Mouse (Mus musculus): ENCODE results near the gene Dnpep. TPM values are rescaled to one million over a fixed set of nuclear protein-coding genes. Genes with fewer than 3 reads are reported as not detected.

Gene Dnpep
- total and polyA plus RNA-seq, 2 experiments from 2014 or later, result 131 to 175 TPM

DNA sequence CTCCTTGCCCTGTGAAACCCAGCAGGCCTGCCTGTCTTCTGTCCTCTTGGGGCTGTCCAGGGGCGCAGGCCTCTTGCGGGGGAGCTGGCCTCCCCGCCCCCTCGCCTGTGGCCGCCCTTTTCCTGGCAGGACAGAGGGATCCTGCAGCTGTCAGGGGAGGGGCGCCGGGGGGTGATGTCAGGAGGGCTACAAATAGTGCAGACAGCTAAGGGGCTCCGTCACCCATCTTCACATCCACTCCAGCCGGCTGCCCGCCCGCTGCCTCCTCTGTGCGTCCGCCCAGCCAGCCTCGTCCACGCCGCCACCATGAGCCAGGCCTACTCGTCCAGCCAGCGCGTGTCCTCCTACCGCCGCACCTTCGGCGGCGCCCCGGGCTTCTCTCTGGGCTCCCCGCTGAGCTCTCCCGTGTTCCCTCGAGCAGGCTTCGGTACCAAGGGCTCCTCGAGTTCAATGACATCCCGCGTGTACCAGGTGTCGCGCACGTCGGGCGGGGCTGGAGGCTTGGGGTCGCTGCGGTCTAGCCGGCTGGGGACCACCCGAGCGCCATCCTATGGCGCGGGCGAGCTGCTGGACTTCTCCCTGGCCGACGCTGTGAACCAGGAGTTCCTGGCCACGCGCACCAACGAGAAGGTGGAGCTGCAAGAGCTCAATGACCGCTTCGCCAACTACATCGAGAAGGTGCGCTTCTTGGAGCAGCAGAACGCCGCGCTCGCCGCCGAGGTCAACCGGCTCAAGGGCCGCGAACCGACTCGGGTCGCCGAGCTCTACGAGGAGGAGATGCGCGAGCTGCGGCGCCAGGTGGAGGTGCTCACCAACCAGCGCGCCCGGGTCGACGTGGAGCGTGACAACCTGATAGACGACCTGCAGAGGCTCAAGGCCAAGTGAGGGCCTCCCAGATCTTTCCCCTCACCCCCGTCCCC, 42.6 kb upstream of the Dnpep start, which contains the start of gene Des:
Gene Des, plus strand, starts transcription at position 218 of the 920 bp plus-strand sequence.
- no peak; the same call in 1 of the 2 replicates for ATAC-seq
- H3K9ac ChIP-seq (replicated peaks; ENCODE audit: low read length), result 0 out of 2 replicates have a peak within 1 kb of the TSS, but pooled peaks have one; percentile 17
- 2% methylated on average over 74 of the region's 80 CpGs for WGBS

DNA sequence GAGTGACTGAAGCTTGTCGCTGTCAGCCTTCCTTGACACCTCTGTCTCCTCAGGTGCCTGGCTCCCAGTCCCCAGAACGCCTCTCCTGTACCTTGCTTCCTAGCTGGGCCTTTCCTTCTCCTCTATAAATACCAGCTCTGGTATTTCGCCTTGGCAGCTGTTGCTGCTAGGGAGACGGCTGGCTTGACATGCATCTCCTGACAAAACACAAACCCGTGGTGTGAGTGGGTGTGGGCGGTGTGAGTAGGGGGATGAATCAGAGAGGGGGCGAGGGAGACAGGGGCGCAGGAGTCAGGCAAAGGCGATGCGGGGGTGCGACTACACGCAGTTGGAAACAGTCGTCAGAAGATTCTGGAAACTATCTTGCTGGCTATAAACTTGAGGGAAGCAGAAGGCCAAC, 41.6 kb upstream of the Dnpep start:
- Histone ChIP-seq H3K4me1 (ENCODE audit: insufficient read depth, low read length) (peaks cover 6% of the 10 kb centered on the region; the same call in 1 of the 2 replicates), H3K9me3 (ENCODE audit: low read length) (no peaks in the 10 kb centered on the region), H3K4me3 (ENCODE audit: low read length) (no peak overlapping the region), H3K36me3 (ENCODE audit: insufficient read depth, low read length) (no peaks in the 10 kb centered on the region), H3K9ac (replicated peaks; ENCODE audit: low read length) (no peak overlapping the region), H3K27ac (no peak overlapping the region), H3K27me3 (ENCODE audit: insufficient read depth, low read length) (peaks cover 14% of the 10 kb centered on the region), H3K4me2 (ENCODE audit: low read depth, low read length) (no peak overlapping the region)
- TF ChIP-seq CTCF (IDR thresholded peaks at IDR 0.05; ENCODE audit: low read depth), result no peak
- DNase-seq (ENCODE audit: low spot score) (no peak), ATAC-seq (no peak)
- 71% methylated on average over 13 of the region's 13 CpGs for WGBS

More for the DNA sequence above, 42.6 kb upstream of the Dnpep start, which contains the start of gene Des:
- H3K27ac ChIP-seq, result no peak within 1 kb of the TSS
- H3K36me3 ChIP-seq (ENCODE audit: insufficient read depth, low read length), result no peaks in the 10 kb centered on the region
- H3K4me1 ChIP-seq (ENCODE audit: insufficient read depth, low read length), result peaks cover 8% of the 10 kb centered on the region; the same call in 1 of the 2 replicates
- no peaks in the 10 kb centered on the region for H3K9me3 ChIP-seq (ENCODE audit: low read length)
- H3K4me3 ChIP-seq (ENCODE audit: low read length), result peak within 1 kb of the TSS; percentile 23
- peaks cover 14% of the 10 kb centered on the region for H3K27me3 ChIP-seq (ENCODE audit: insufficient read depth, low read length)
- TF ChIP-seq CTCF (IDR thresholded peaks at IDR 0.05; ENCODE audit: low read depth), result 0 out of 2 replicates have a peak, but pooled peaks have one; percentile 6
- H3K4me2 ChIP-seq (ENCODE audit: low read depth, low read length), result peak within 1 kb of the TSS; percentile 46
- no peak for DNase-seq (ENCODE audit: low spot score)

DNA sequence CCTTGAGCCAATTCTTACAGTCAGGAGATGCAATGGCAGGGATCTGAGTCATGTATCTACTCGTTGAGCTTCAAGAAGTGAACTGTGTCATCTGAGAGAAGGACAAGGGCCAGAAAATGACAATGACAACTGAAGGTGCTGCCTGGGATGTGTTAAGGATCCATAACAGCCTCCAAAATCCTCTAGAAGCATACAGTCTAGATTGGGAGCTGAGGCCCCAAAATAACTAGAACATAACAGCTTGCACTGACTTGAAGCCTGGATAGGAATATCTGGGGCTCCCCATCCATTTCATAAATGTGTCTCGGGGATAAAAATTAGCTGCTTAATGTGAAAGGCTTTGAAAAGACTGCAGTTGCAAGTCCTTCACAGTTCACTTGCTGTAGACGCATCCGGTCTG, 40.2 kb upstream of the Dnpep start:
- WGBS, result 92% methylated on average over 4 of the region's 4 CpGs
- Histone ChIP-seq H3K9ac (replicated peaks; ENCODE audit: low read length) (no peak overlapping the region), H3K36me3 (ENCODE audit: insufficient read depth, low read length) (no peaks in the 10 kb centered on the region), H3K27ac (no peak overlapping the region), H3K4me1 (ENCODE audit: insufficient read depth, low read length) (peaks cover 6% of the 10 kb centered on the region; the same call in 1 of the 2 replicates), H3K9me3 (ENCODE audit: low read length) (no peaks in the 10 kb centered on the region), H3K27me3 (ENCODE audit: insufficient read depth, low read length) (peaks cover 14% of the 10 kb centered on the region), H3K4me2 (ENCODE audit: low read depth, low read length) (no peak overlapping the region), H3K4me3 (ENCODE audit: low read length) (no peak overlapping the region)
- no peak for TF ChIP-seq CTCF (IDR thresholded peaks at IDR 0.05; ENCODE audit: low read depth)
- no peak for ATAC-seq
- DNase-seq (ENCODE audit: low spot score), result no peak

DNA sequence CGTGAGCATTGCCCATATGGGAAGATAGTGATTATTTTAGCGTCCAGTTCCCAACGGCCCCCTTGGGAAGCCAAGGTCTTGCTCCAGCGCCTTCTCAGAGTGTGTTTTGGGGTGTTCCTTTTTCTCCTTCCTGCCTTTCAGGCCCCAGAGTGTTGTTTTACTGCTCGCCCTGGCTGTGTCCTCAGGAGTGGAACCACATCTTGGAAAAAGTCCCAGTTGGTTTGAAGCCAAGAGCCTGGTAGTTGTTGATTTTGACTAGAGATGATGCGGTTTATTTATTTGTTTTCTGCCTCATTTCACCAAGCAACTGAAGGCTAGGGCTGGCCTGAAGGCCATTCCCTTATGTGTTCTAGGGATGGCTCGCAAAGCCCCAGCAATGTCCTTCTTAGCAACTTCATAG, 39.5 kb upstream of the Dnpep start:
- Histone ChIP-seq H3K27ac (no peak overlapping the region), H3K9me3 (ENCODE audit: low read length) (no peaks in the 10 kb centered on the region), H3K4me1 (ENCODE audit: insufficient read depth, low read length) (peaks cover 6% of the 10 kb centered on the region; the same call in 1 of the 2 replicates), H3K36me3 (ENCODE audit: insufficient read depth, low read length) (no peaks in the 10 kb centered on the region), H3K4me3 (ENCODE audit: low read length) (no peak overlapping the region), H3K27me3 (ENCODE audit: insufficient read depth, low read length) (peaks cover 14% of the 10 kb centered on the region), H3K4me2 (ENCODE audit: low read depth, low read length) (no peak overlapping the region), H3K9ac (replicated peaks; ENCODE audit: low read length) (no peak overlapping the region)
- DNase-seq (ENCODE audit: low spot score) (peak; percentile 71), ATAC-seq (no peak)
- WGBS, result 46% methylated on average over 7 of the region's 7 CpGs
- no peak for TF ChIP-seq CTCF (IDR thresholded peaks at IDR 0.05; ENCODE audit: low read depth)

DNA sequence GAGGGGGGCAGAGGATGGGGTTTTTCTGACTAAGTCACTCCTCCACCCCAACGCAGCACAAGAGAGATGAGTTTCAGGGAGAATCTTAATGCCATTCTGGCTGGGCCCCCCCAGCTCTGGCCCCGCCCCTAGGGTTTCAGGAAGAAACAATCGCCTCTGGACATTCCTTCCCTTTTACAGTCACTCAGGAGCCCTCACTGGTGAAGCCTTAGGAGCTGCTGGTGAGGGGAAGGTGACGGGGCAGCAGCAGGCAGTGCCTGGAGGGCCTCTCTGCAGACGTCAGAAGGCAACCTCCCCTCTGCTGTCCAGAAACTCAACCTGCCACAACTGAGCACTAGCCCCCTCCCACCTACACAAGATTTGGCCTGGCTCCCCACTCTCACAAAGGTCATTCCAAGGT, 31.5 kb upstream of the Dnpep start:
- DNase-seq (ENCODE audit: low spot score) (no peak), ATAC-seq (no peak)
- no peak overlapping the region for H3K9ac ChIP-seq (replicated peaks; ENCODE audit: low read length)

DNA sequence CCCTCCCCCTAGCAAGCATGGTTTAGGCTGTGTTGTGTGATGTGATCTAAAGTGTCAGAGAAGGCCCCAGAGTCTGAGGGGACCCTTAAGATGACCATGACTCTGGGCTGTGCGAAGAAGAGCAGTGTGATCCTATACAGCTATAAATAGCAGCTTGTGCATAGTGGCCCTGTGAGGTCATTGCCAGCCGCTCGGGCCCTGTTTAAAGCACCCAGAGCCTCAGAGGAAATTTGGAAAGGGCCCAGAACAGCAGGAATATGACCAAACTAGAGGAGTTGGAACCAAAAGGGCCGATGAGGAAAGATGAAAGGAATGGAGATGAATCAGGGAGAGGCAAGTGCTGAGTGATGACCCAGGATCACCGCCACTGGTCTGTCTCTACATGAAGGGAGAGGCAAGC, 29.5 kb upstream of the Dnpep start:
- no peak overlapping the region for H3K9ac ChIP-seq (replicated peaks; ENCODE audit: low read length)
- no peak overlapping the region for H3K4me3 ChIP-seq (ENCODE audit: low read length)
- 78% methylated on average over 5 of the region's 5 CpGs for WGBS
- no peaks in the 10 kb centered on the region for H3K9me3 ChIP-seq (ENCODE audit: low read length)
- no peak overlapping the region for H3K4me2 ChIP-seq (ENCODE audit: low read depth, low read length)
- TF ChIP-seq CTCF (IDR thresholded peaks at IDR 0.05; ENCODE audit: low read depth), result no peak
- DNase-seq (ENCODE audit: low spot score) (no peak), ATAC-seq (no peak)
- H3K36me3 ChIP-seq (ENCODE audit: insufficient read depth, low read length), result no peaks in the 10 kb centered on the region
- H3K27me3 ChIP-seq (ENCODE audit: insufficient read depth, low read length), result no peaks in the 10 kb centered on the region
- H3K27ac ChIP-seq, result no peak overlapping the region
- H3K4me1 ChIP-seq (ENCODE audit: insufficient read depth, low read length), result no peaks in the 10 kb centered on the region

More for the DNA sequence above, 31.5 kb upstream of the Dnpep start:
- Histone ChIP-seq H3K4me2 (ENCODE audit: low read depth, low read length) (no peak overlapping the region), H3K9me3 (ENCODE audit: low read length) (no peaks in the 10 kb centered on the region), H3K4me3 (ENCODE audit: low read length) (no peak overlapping the region), H3K4me1 (ENCODE audit: insufficient read depth, low read length) (no peaks in the 10 kb centered on the region), H3K27me3 (ENCODE audit: insufficient read depth, low read length) (no peaks in the 10 kb centered on the region), H3K36me3 (ENCODE audit: insufficient read depth, low read length) (no peaks in the 10 kb centered on the region), H3K27ac (no peak overlapping the region)
- 55% methylated on average over 5 of the region's 5 CpGs for WGBS
- TF ChIP-seq CTCF (IDR thresholded peaks at IDR 0.05; ENCODE audit: low read depth), result no peak

Measured in hindbrain, postnatal 0 days (tissue).